Mouse (Mus musculus): Measurements from ENCODE around the gene Slc9a3r1. TPM values are rescaled to one million over a fixed set of nuclear protein-coding genes. Genes with fewer than 3 reads are reported as not detected.

Gene Slc9a3r1
- polyA plus RNA-seq, 1 experiment from 2014 or later, result 55.2 TPM

DNA sequence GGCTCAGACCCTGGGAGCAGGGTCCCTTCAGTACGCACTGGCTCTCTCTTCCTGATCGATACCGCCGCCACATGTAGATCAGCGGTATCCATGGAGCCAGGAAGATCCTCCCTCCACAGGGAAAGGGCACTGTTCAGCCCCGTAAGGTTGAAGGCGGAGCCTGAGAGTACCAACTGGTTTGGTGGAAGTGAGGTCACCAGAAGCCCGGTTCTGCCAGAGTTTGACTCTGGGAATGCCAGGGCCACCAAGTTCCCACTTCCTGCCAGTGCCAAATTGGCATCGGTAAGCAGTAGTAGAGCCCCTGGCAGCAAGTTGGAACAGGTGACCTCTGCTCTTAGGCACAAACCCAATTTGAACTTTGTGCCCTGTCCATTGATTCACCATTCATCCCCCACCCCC lies 1.8 kb downstream of the Slc9a3r1 start:
- Histone ChIP-seq H3K4me3 (peak overlapping the region; percentile 56), H3K4me1 (replicated peaks) (peaks cover 48% of the 10 kb centered on the region), H3K4me2 (peak overlapping the region; percentile 68), H3K27ac (no peak overlapping the region), H3K36me3 (no peaks in the 10 kb centered on the region), H3K9me3 (no peaks in the 10 kb centered on the region), H3K9ac (peak overlapping the region; percentile 74), H3K27me3 (peaks cover 62% of the 10 kb centered on the region)
- ATAC-seq (ENCODE audit: low FRiP score), result no peak
- 4% methylated on average over 9 of the region's 9 CpGs for WGBS

- Histone ChIP-seq H3K4me3 (no peak overlapping the region), H3K4me2 (no peak overlapping the region), H3K27ac (no peak overlapping the region), H3K36me3 (no peaks in the 10 kb centered on the region), H3K4me1 (replicated peaks) (peaks cover 52% of the 10 kb centered on the region), H3K27me3 (peaks cover 57% of the 10 kb centered on the region), H3K9me3 (no peaks in the 10 kb centered on the region), H3K9ac (no peak overlapping the region)
- no peak for ATAC-seq (ENCODE audit: low FRiP score)
- 94% methylated on average over 3 of the region's 3 CpGs for WGBS
Observed at GRCm38 (mm10) chr11:115166776-115167175, 3.6 kb downstream of the Slc9a3r1 start.

GRCm38 (mm10) chr11:115167631-115168249 lies 4.6 kb downstream of the Slc9a3r1 start:
- Histone ChIP-seq H3K9me3 (no peaks in the 10 kb centered on the region), H3K36me3 (no peaks in the 10 kb centered on the region), H3K27ac (no peak overlapping the region), H3K4me2 (no peak overlapping the region), H3K4me3 (no peak overlapping the region), H3K4me1 (replicated peaks) (peaks cover 53% of the 10 kb centered on the region), H3K27me3 (peaks cover 57% of the 10 kb centered on the region), H3K9ac (no peak overlapping the region)
- no peak for ATAC-seq (ENCODE audit: low FRiP score)
- 89% methylated on average over 8 of the region's 8 CpGs for WGBS

DNA sequence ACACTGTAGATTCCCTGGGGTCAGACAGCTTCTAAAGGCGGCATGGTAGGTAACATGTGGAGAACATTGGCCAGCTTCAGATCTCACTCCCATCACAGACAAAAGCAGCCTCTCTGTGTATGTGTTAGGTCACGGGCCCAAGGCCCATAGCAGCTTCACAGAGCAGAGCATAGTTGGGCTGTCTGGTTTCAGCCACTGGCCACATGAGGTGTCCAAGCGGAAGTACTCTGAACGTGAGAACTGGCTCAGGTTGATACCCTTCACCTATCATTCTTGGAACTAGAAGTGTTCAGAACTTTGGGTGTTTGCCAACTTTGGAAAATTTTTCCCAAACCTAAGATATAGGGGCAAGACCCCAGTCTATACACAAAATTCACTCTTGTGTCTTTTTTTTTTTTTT lies 6.3 kb downstream of the Slc9a3r1 start:
- Histone ChIP-seq H3K4me1 (replicated peaks) (peaks cover 53% of the 10 kb centered on the region), H3K4me2 (no peak overlapping the region), H3K36me3 (no peaks in the 10 kb centered on the region), H3K27ac (no peak overlapping the region), H3K9me3 (no peaks in the 10 kb centered on the region), H3K27me3 (peaks cover 56% of the 10 kb centered on the region), H3K9ac (no peak overlapping the region), H3K4me3 (no peak overlapping the region)
- WGBS, result 86% methylated on average over 4 of the region's 4 CpGs
- no peak for ATAC-seq (ENCODE audit: low FRiP score)

DNA sequence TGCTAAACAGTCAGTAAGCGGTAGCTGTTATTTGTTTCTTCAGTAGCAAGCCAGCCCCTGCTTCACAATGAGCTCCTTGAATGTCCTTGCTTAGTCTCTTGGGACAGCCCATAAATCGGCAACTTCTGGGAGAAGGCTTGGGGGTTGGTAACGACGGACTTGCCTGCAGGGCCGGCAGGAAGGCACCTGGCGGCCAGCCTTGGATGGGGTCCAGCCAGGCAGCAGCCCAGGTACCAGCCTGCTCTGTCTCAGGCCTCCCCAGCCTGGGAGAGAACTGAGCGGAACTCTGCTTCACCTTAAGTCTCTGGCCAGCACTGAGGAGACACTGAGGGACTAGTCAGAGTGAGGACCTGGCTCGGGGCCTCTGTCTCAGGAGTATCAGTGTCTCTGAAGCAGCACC lies 8.0 kb downstream of the Slc9a3r1 start:
- 46% methylated on average over 8 of the region's 8 CpGs for WGBS

GRCm38 (mm10) chr11:115172825-115173287 lies 9.7 kb downstream of the Slc9a3r1 start:
- WGBS, result 22% methylated on average over 4 of the region's 4 CpGs
- no peak overlapping the region for H3K4me3 ChIP-seq
- 0 out of 2 replicates have a peak, but pooled peaks have one; percentile 19 for ATAC-seq (ENCODE audit: low FRiP score)
- H3K9me3 ChIP-seq, result no peaks in the 10 kb centered on the region
- 0 out of 2 replicates have a peak overlapping the region, but pooled peaks have one; percentile 8 for H3K4me2 ChIP-seq
- no peaks in the 10 kb centered on the region for H3K36me3 ChIP-seq
- H3K9ac ChIP-seq, result peak overlapping the region; percentile 8; the same call in 1 of the 2 replicates
- peaks cover 70% of the 10 kb centered on the region for H3K4me1 ChIP-seq (replicated peaks)
- H3K27me3 ChIP-seq, result peaks cover 42% of the 10 kb centered on the region
- no peak overlapping the region for H3K27ac ChIP-seq

More for the DNA sequence above, 8.0 kb downstream of the Slc9a3r1 start:
- no peak for ATAC-seq (ENCODE audit: low FRiP score)
- Histone ChIP-seq H3K36me3 (no peaks in the 10 kb centered on the region), H3K4me3 (no peak overlapping the region), H3K4me2 (no peak overlapping the region), H3K9me3 (no peaks in the 10 kb centered on the region), H3K27me3 (peaks cover 45% of the 10 kb centered on the region), H3K4me1 (replicated peaks) (peaks cover 53% of the 10 kb centered on the region), H3K27ac (no peak overlapping the region), H3K9ac (no peak overlapping the region)

- Histone ChIP-seq H3K27me3 (peaks cover 42% of the 10 kb centered on the region), H3K9me3 (no peaks in the 10 kb centered on the region), H3K4me3 (no peak overlapping the region), H3K9ac (no peak overlapping the region), H3K4me2 (no peak overlapping the region), H3K36me3 (no peaks in the 10 kb centered on the region), H3K27ac (no peak overlapping the region), H3K4me1 (replicated peaks) (peaks cover 79% of the 10 kb centered on the region)
- no peak for ATAC-seq (ENCODE audit: low FRiP score)
- WGBS, result 18% methylated on average over 16 of the region's 16 CpGs
Observed at GRCm38 (mm10) chr11:115173549-115174339, 10.6 kb downstream of the Slc9a3r1 start.

DNA sequence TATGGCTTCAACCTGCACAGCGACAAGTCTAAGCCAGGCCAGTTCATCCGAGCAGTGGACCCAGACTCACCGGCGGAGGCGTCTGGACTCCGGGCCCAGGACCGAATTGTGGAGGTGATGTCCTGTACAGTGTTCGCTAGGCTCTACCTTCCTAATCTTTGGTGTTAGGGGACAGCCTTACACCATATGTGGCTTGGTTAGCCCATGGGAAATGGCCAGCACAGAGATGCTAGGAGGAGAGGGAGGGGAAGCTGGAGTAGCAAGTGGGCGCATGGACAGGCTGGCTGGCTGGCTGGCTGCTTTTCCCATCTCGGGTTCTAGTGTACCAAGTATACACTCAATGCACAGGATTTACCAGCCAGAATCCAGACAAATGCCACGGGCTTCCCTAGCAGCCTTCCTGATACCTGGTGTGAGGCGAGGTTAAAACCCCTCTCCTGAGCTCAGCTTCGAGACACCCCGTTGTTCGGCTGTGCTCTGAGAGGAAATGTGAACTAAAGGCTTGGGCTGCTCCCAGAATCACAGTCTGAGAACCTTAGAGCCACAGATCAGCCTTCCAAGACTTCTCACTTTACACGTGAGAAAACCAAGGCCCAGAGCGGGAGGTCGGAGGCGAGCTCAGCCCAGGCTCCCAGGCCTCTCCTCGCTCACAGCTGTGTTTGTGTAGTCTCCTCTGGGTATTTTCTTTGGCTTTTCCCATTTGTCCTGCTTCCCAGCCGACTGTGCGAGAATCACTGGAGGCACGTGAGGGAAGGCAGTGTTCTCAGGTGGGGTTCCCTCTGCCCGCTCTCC lies 13.5 kb downstream of the Slc9a3r1 start:
- Histone ChIP-seq H3K36me3 (no peaks in the 10 kb centered on the region), H3K27me3 (peaks cover 36% of the 10 kb centered on the region), H3K9me3 (no peaks in the 10 kb centered on the region), H3K4me1 (replicated peaks) (peaks cover 84% of the 10 kb centered on the region), H3K27ac (peak overlapping the region; percentile 40), H3K9ac (no peak overlapping the region; the same call in 1 of the 2 replicates), H3K4me3 (no peak overlapping the region), H3K4me2 (no peak overlapping the region)
- 73% methylated on average over 24 of the region's 24 CpGs for WGBS
- no peak for ATAC-seq (ENCODE audit: low FRiP score)

DNA sequence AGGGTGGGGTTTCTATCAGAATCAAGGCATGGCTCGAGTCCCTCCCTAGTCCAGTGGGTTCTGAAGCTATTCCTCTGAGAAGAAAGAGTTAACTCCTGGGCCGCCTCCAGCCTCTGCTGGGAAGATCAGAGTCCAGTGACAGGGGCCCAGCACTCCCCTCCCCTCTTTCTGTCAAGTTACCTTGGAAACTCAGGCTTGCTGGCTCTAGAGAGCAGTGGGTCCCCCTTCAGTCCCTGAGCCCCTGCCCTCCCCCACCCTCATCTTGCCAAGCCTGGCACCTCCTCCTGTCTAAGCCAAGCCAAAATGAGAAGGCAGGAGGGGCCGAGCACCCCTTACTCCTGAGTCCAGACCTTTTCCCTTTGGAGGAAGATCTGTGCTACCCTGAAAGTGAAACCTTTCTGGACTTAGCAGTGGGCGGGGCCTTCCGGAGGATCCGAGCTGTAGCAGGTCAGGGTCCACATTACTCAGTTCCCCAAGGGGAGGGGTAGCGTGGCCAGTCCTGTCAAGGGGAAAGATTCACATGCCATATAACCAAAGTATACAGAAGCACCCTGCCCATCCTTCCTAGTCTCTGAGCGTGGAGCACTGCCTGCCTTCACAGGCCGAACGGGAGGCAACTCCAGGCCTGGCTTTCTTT lies 14.5 kb downstream of the Slc9a3r1 start:
- Histone ChIP-seq H3K9me3 (no peaks in the 10 kb centered on the region), H3K4me3 (no peak overlapping the region), H3K27ac (peak overlapping the region; percentile 40), H3K27me3 (peaks cover 26% of the 10 kb centered on the region), H3K4me2 (peak overlapping the region; percentile 13; the same call in 1 of the 2 replicates), H3K4me1 (replicated peaks) (peaks cover 79% of the 10 kb centered on the region), H3K9ac (peak overlapping the region; percentile 29), H3K36me3 (no peaks in the 10 kb centered on the region)
- ATAC-seq (ENCODE audit: low FRiP score), result peak; percentile 64
- WGBS, result 34% methylated on average over 10 of the region's 10 CpGs

GRCm38 (mm10) chr11:115178766-115179165 lies 15.6 kb downstream of the Slc9a3r1 start:
- no peak overlapping the region for H3K4me2 ChIP-seq
- H3K36me3 ChIP-seq, result no peaks in the 10 kb centered on the region
- peaks cover 68% of the 10 kb centered on the region for H3K4me1 ChIP-seq (replicated peaks)
- H3K9me3 ChIP-seq, result no peaks in the 10 kb centered on the region
- WGBS, result 85% methylated on average over 2 of the region's 2 CpGs
- H3K27me3 ChIP-seq, result peaks cover 16% of the 10 kb centered on the region
- peak overlapping the region; percentile 60; the same call in 1 of the 2 replicates for H3K27ac ChIP-seq
- H3K9ac ChIP-seq, result no peak overlapping the region; the same call in 1 of the 2 replicates
- no peak overlapping the region for H3K4me3 ChIP-seq
- no peak for ATAC-seq (ENCODE audit: low FRiP score)

- no peak overlapping the region; the same call in 1 of the 2 replicates for H3K9ac ChIP-seq
- H3K4me1 ChIP-seq (replicated peaks), result peaks cover 64% of the 10 kb centered on the region
- 64% methylated on average over 6 of the region's 6 CpGs for WGBS
- H3K27ac ChIP-seq, result peak overlapping the region; percentile 60; the same call in 1 of the 2 replicates
- no peaks in the 10 kb centered on the region for H3K36me3 ChIP-seq
- peaks cover 12% of the 10 kb centered on the region; the same call in 1 of the 2 replicates for H3K27me3 ChIP-seq
- ATAC-seq (ENCODE audit: low FRiP score), result peak; percentile 57; the same call in 1 of the 2 replicates
- H3K4me2 ChIP-seq, result no peak overlapping the region
- no peaks in the 10 kb centered on the region for H3K9me3 ChIP-seq
- no peak overlapping the region for H3K4me3 ChIP-seq
Observed at GRCm38 (mm10) chr11:115179191-115179590, 16.1 kb downstream of the Slc9a3r1 start.
